Mouse (Mus musculus): ENCODE results near the gene Gcm1.

Gcm1 gene

GRCm38 (mm10) chr9:78100956-78101355 lies 49.2 kb downstream of the Gcm1 start:
- no peak for DNase-seq (ENCODE audit: low read depth, low spot score)

- DNase-seq (ENCODE audit: low read depth, low spot score): no peak
Measured at GRCm38 (mm10) chr9:78101431-78101830, 49.7 kb downstream of the Gcm1 start.

DNA sequence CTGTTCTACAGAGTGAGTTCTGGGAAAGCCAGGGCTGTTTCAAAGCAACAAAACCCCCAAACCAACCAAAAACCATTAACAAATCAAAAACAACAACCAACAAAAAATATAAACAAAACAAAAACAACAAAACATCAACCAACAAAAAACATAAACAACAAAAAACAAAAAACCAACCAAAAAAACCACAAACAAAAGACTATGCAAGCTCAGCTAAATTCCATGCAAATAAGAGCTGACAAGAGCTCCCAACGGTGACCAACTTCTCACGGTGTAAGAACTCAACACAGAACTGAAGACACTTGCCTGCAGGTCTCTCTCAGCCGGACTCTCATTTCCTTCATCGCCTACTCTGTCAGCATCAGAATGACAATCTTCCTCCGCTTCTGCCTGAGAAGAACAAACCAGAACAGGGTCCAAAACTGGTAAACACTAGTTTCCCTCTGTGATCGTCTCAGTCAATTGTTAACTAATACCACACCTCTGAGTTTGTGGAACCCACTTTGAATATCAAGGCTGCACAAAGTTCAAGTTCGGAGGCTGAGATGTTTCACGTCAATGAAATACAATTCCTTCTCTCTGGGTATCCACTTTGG lies 52.3 kb downstream of the Gcm1 start:
- DNase-seq (ENCODE audit: low read depth, low spot score): no peak

DNA sequence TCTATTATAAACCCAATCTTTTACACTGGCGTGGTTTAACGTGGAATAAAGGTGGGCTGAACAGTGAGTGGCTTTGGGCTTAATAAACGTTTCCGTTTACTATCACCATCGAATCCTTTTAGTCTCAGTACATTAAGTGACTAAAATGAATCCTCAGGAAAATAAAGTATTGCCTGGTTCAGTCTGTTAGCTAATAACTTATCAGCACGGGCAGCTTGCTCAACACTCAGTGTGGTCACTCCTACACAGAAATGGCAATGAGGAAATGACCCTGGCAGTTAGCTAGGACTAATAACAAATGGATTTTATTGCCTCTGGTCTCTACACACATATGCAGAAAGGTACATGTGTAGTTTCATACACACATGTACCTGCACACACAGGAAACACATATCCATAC lies 53.2 kb downstream of the Gcm1 start:
- no peak for DNase-seq (ENCODE audit: low read depth, low spot score)

- no peak for DNase-seq (ENCODE audit: low read depth, low spot score)
Measured at GRCm38 (mm10) chr9:78105501-78105932, 53.8 kb downstream of the Gcm1 start.

DNA sequence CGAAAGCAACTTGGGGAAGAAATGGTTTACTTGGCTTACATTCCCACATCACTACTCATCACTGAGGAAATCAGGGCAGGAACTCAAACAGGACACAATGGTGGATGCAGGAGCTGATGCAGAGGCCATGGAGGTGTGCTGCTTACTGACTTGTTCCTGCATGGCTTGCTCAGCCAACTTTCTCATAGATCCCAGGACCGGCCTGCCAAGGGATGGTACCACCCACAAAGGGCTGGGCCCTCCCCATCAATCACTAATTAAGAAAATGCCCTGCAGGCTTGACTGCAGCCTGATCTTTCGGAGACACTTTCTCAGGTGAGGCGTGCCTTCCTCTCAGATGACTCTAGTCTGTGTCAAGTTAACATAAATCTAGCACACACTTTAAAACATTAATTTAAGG lies 55.1 kb downstream of the Gcm1 start:
- DNase-seq (ENCODE audit: low read depth, low spot score): no peak

DNA sequence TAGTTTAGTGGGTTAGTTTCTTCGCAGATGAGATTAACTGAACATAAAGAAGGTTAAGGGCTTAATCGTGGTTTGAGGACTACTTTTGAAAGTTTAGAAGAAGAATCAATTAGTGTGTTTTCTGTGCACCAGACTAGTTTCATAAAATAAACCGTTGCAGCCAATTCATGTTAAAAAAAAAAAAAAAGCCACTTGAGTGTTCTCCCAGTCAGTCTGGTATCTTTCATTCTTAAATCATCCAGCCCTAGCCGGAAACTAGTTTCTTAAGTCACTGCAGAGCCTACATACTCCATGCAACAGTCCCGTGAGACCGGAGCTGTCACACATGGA lies 55.8 kb downstream of the Gcm1 start:
- DNase-seq (ENCODE audit: low read depth, low spot score): no peak

GRCm38 (mm10) chr9:78107912-78108795 lies 56.4 kb downstream of the Gcm1 start:
- DNase-seq (ENCODE audit: low read depth, low spot score): peak; percentile 76

DNA sequence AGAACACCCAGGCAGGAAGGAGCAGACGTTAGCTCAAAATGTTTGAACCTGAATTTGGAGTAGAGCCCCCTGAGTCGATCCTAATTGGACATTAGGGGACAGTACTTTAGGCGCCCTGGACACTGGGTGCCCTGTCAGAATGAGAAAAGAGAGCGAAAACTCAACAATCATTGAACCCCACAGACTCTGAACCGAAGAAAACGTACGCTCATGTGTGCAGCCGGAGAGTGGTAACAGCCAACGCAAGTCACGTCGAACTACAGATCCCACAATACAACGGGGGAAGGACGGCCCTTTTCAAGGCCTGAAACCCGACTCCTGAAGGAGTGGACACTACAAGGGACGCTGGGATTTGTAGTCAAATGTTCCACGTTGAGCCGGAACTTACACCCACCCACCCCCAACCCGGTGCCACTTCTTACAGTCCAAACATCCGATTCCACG lies 57.1 kb downstream of the Gcm1 start, which contains the start of the genes Fbxo9 and Ick:
TSS of gene Fbxo9 (minus strand) at position 270 of the 444 bp plus-strand sequence.
TSS of gene Ick (plus strand) at position 397 of the 444 bp plus-strand sequence.
- peak; percentile 98 for DNase-seq (ENCODE audit: low read depth, low spot score)

- peak; percentile 60 for DNase-seq (ENCODE audit: low read depth, low spot score)
Measured at GRCm38 (mm10) chr9:78109656-78110055, 57.9 kb downstream of the Gcm1 start.

DNA sequence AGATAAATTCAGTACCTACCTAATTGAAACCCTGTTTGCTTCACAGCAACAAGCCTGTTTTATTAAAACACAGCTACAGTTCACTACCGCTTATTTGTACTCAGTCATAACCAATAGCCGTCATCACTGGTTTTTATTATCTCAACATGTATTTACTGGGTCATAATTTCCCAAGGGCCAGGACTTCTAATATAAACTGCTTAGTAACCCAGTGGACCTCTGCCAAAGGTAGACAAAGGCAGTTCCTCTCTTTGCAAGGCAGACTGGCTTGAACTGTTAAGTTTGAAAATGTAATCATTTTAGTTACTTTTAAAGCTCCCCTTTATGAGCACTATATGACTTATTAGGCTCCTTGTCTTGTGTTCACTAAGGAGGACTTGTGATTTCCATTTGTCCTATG lies 59.7 kb downstream of the Gcm1 start:
- DNase-seq (ENCODE audit: low read depth, low spot score): peak; percentile 47

GRCm38 (mm10) chr9:78112770-78113537 lies 61.2 kb downstream of the Gcm1 start:
- DNase-seq (ENCODE audit: low read depth, low spot score): peak; percentile 83

GRCm38 (mm10) chr9:78113538-78113885 lies 61.8 kb downstream of the Gcm1 start:
- peak; percentile 44 for DNase-seq (ENCODE audit: low read depth, low spot score)
